Mouse (Mus musculus): ENCODE results near the gene Oxa1l. TPM values are rescaled to one million over a fixed set of nuclear protein-coding genes. Genes with fewer than 3 reads are reported as not detected.
"Not testable (repeated sequence)": the region's sequence is repeated elsewhere in the genome, so short reads cannot be mapped to it uniquely, and the experiment has no call there.

Oxa1l gene
- 41.7 and 48.8 TPM in 2 replicates for polyA plus RNA-seq (2015; fragmentation: Nextera tagmentation; extraction: Ambion mirVana)

DNA sequence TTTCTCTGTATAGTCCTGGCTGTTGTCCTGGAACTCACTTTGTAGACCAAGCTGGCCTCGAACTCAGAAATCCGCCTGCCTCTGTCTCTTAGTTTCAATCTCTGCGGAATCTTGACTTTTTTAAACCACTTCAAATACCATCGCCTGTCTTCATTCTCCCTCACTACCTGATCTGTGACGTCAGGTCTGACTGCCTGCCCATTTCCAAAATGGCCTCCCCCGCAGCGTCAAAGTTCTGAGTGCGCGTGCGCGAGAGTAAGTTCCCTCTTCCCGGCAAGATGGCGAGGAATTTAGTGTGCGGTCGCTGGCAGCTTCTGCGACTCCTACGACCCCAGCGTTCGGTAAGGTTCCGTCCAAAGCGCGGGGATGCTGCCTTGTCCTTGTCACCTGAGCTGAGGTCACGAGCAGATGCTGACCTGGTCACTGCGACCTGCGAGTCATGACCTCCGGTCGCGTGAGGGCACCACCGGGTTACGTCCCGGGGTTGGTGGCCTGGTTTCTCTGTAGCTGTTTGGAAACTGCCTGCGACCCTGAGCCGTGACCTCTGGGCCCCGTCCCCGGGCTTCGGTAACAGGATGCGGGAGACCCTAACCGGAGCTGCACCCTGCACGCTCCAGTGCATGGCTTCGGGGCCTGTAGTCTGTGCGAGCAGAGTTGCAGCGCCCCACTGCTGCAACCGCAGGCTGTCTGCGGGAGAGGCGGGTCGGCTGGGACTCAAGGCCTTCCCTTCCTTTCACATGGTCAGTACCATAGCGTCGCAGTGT is at the start of gene Oxa1l:
TSS of gene Oxa1l (plus strand) at position 258 of the 764 bp plus-strand sequence.
- peak; percentile 90 for ATAC-seq
- Histone ChIP-seq H3K36me3 (peaks cover 5% of the 10 kb centered on the region), H3K27me3 (replicated peaks) (no peaks in the 10 kb centered on the region), H3K4me3 (replicated peaks) (peak within 1 kb of the TSS; percentile 74), H3K9me3 (no peaks in the 10 kb centered on the region), H3K4me2 (replicated peaks) (peak within 1 kb of the TSS; percentile 61), H3K9ac (peak within 1 kb of the TSS; percentile 72), H3K4me1 (replicated peaks) (peaks cover 5% of the 10 kb centered on the region; the same call in 1 of the 2 replicates), H3K27ac (peak within 1 kb of the TSS; percentile 59)
- under 1% methylated on average over 48 of the region's 48 CpGs for WGBS

DNA sequence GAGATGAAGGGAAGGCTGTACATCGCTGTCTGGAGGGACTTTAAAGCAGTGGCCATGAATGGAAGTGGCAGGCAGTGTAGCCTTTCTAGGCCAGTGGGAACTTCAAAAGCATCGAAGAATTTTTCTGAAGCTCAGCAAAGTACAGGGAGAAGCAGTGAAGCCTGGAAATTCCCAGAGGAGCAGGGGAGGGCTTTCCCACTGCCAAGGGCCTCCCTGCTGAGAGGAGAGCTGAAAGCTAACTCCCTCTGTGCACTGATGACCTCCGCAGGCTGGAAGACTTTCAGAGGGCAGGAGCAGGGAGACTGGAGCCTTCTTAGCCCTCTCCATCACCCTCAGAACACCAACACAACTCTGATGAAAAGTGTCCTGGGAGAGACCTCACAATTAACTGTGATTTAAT is 48.9 kb upstream of the Oxa1l start:
- WGBS, result 39% methylated on average over 3 of the region's 3 CpGs
- no peak overlapping the region for H3K4me3 ChIP-seq (replicated peaks)
- no peak for ATAC-seq

GRCm38 (mm10) chr14:54321556-54322376 is 38.9 kb upstream of the Oxa1l start:
- no peaks in the 10 kb centered on the region for H3K4me1 ChIP-seq (replicated peaks)
- no peak for ATAC-seq
- no peaks in the 10 kb centered on the region for H3K27me3 ChIP-seq (replicated peaks)
- H3K27ac ChIP-seq, result no peak overlapping the region
- no peak overlapping the region for H3K4me2 ChIP-seq (replicated peaks)
- H3K4me3 ChIP-seq (replicated peaks), result no peak overlapping the region
- no peak overlapping the region for H3K9ac ChIP-seq
- WGBS, result 73% methylated on average over 18 of the region's 18 CpGs
- H3K36me3 ChIP-seq, result no peaks in the 10 kb centered on the region
- no peaks in the 10 kb centered on the region for H3K9me3 ChIP-seq

More for the DNA sequence above, 48.9 kb upstream of the Oxa1l start:
- Histone ChIP-seq H3K4me2 (replicated peaks) (no peak overlapping the region), H3K27ac (no peak overlapping the region), H3K36me3 (no peaks in the 10 kb centered on the region), H3K9ac (no peak overlapping the region), H3K9me3 (no peaks in the 10 kb centered on the region), H3K27me3 (replicated peaks) (no peaks in the 10 kb centered on the region), H3K4me1 (replicated peaks) (no peaks in the 10 kb centered on the region)

DNA sequence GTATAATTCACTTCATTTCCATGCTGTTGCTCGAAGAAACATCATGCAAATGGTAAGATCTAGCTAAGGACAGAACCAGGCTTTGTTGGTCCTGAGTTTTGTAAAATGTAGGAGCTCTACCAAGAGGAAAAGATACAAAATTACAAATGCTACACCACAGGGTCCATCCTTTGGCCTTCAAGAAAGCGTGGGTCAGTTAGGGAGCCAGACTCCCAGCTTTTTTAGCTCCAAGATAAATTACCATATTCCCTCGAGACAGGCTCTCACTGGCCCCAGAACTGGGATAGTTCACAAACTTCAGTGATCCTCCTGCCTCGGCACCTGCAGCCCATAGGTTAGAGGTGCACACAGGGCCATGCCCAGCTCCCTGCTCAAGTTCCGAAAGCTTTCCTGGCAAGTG is 36.1 kb upstream of the Oxa1l start:
- Histone ChIP-seq H3K9ac (no peak overlapping the region), H3K4me2 (replicated peaks) (no peak overlapping the region), H3K4me1 (replicated peaks) (no peaks in the 10 kb centered on the region), H3K9me3 (no peaks in the 10 kb centered on the region), H3K27ac (no peak overlapping the region), H3K36me3 (no peaks in the 10 kb centered on the region), H3K27me3 (replicated peaks) (no peaks in the 10 kb centered on the region), H3K4me3 (replicated peaks) (no peak overlapping the region)
- ATAC-seq, result no peak
- WGBS, result 65% methylated on average over 5 of the region's 5 CpGs

GRCm38 (mm10) chr14:54328548-54328947 is 32.1 kb upstream of the Oxa1l start:
- Histone ChIP-seq H3K9ac (no peak overlapping the region), H3K4me3 (replicated peaks) (no peak overlapping the region), H3K27me3 (replicated peaks) (no peaks in the 10 kb centered on the region), H3K4me1 (replicated peaks) (no peaks in the 10 kb centered on the region), H3K27ac (no peak overlapping the region), H3K36me3 (no peaks in the 10 kb centered on the region), H3K4me2 (replicated peaks) (no peak overlapping the region), H3K9me3 (no peaks in the 10 kb centered on the region)
- WGBS, result 83% methylated on average over 2 of the region's 2 CpGs
- ATAC-seq, result no peak

DNA sequence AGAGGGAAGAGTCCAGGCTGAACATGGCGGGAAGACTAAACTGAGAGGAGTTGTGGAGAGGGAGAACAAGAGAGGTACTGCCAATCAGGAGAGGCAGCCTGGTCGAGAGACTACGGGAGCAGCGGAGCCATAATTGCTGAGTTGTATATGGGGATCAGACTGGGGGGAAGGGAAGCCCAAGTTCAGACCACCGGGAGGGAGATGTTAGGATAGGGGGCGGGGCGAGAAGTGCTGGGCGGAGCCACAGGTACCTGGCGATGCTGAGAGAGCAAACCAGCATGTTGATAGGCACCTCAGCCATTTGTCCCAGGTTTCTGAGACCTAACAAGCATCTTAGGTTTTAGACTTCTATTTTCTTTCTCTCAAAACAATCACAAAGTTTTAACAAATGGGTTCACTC is 31.4 kb upstream of the Oxa1l start:
- Histone ChIP-seq H3K9ac (no peak overlapping the region), H3K4me2 (replicated peaks) (no peak overlapping the region), H3K27me3 (replicated peaks) (no peaks in the 10 kb centered on the region), H3K4me1 (replicated peaks) (no peaks in the 10 kb centered on the region), H3K36me3 (no peaks in the 10 kb centered on the region), H3K27ac (no peak overlapping the region), H3K9me3 (no peaks in the 10 kb centered on the region), H3K4me3 (replicated peaks) (no peak overlapping the region)
- no peak for ATAC-seq
- 43% methylated on average over 9 of the region's 9 CpGs for WGBS

GRCm38 (mm10) chr14:54331178-54331577 is 29.5 kb upstream of the Oxa1l start:
- no peak; the same call in 1 of the 2 replicates for ATAC-seq
- no peak overlapping the region for H3K4me3 ChIP-seq (replicated peaks)
- H3K36me3 ChIP-seq, result no peaks in the 10 kb centered on the region
- H3K27me3 ChIP-seq (replicated peaks), result no peaks in the 10 kb centered on the region
- no peak overlapping the region for H3K27ac ChIP-seq
- no peaks in the 10 kb centered on the region for H3K4me1 ChIP-seq (replicated peaks)
- 82% methylated on average over 1 of the region's 1 CpGs for WGBS
- no peak overlapping the region for H3K4me2 ChIP-seq (replicated peaks)
- H3K9ac ChIP-seq, result no peak overlapping the region
- H3K9me3 ChIP-seq, result no peaks in the 10 kb centered on the region

GRCm38 (mm10) chr14:54332176-54333074 is 28.2 kb upstream of the Oxa1l start:
- Histone ChIP-seq H3K4me2 (replicated peaks) (no peak overlapping the region), H3K4me3 (replicated peaks) (no peak overlapping the region), H3K9me3 (no peaks in the 10 kb centered on the region), H3K27ac (no peak overlapping the region), H3K9ac (no peak overlapping the region), H3K36me3 (no peaks in the 10 kb centered on the region), H3K27me3 (replicated peaks) (no peaks in the 10 kb centered on the region), H3K4me1 (replicated peaks) (no peaks in the 10 kb centered on the region)
- WGBS, result 76% methylated on average over 5 of the region's 5 CpGs
- ATAC-seq, result no peak

DNA sequence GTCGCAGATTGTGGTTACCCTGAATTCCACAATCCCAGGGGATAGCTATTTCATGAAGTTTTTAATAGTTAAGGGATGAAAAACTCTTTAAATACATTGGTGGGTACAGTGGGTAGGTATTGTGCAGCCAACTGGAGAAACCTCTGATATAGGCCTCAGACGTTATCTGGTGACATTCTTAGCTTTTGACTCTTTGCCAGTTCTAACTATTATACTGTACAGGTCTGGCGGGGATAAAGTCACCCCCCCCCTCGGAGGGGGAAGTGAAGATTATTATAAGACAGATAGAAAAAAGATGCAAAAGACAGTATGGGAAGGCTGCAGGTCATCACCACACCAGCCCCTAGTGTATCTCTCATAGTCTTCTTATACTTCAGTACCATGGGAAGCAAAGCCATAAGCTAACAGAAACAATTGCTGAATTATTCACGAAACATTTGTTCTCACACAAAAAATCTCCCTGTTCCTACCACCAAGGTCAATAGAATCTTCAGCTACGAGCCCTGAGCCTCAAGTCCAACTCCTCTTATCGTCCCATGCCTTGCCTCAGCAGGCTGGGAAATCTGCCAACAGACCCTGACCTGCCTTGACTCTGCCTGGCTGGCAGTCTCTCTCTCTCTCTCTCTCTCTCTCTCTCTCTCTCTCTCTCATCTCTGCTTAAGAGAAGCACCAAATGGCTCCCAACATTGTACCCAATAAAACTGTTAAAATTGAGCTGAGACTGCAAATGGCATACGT is 27.0 kb upstream of the Oxa1l start:
- H3K9ac ChIP-seq, result no peak overlapping the region
- H3K4me2 ChIP-seq (replicated peaks), result no peak overlapping the region
- no peaks in the 10 kb centered on the region for H3K27me3 ChIP-seq (replicated peaks)
- no peak for ATAC-seq
- H3K27ac ChIP-seq, result no peak overlapping the region
- H3K4me1 ChIP-seq (replicated peaks), result no peaks in the 10 kb centered on the region
- WGBS, result 56% methylated on average over 8 of the region's 8 CpGs
- no peaks in the 10 kb centered on the region for H3K9me3 ChIP-seq
- no peak overlapping the region for H3K4me3 ChIP-seq (replicated peaks)
- H3K36me3 ChIP-seq, result no peaks in the 10 kb centered on the region

- Histone ChIP-seq H3K9me3 (no peaks in the 10 kb centered on the region), H3K4me2 (replicated peaks) (no peak overlapping the region), H3K4me3 (replicated peaks) (no peak overlapping the region), H3K4me1 (replicated peaks) (no peaks in the 10 kb centered on the region), H3K36me3 (no peaks in the 10 kb centered on the region), H3K9ac (no peak overlapping the region), H3K27ac (no peak overlapping the region), H3K27me3 (replicated peaks) (no peaks in the 10 kb centered on the region)
- 60% methylated on average over 7 of the region's 7 CpGs for WGBS
- no peak for ATAC-seq
Measured at GRCm38 (mm10) chr14:54340836-54341235, 19.8 kb upstream of the Oxa1l start.

DNA sequence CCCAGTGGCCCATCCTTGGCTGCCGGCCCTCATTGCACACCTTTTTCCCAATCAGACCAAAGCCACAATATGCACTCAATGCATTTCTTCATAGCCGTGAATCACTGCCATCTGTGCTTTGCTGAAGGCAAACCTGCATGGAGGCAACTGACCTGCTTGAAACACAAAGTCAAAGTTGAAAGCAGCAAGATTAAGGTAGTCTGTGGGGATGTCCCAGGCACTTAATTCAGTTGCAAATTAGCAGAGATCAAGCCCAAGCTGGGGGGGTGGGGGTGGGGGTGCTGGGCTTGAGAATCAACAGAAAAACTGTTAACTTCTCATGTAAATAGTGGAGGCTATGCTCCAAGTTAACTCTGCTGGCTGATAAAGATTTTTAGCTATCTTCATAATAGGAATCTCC is 18.8 kb upstream of the Oxa1l start:
- not testable (repeated sequence) for H3K9me3 ChIP-seq; H3K27me3 ChIP-seq (replicated peaks); H3K4me3 ChIP-seq (replicated peaks); H3K27ac ChIP-seq; ATAC-seq; H3K36me3 ChIP-seq; H3K9ac ChIP-seq; H3K4me1 ChIP-seq (replicated peaks); H3K4me2 ChIP-seq (replicated peaks)
- WGBS, result 44% methylated on average over 2 of the region's 2 CpGs
